Mouse (Mus musculus) adrenal gland, adult 18-20 months (tissue): ENCODE measurements around the gene Man1a2. TPM values are rescaled to one million over a fixed set of nuclear protein-coding genes. Genes with fewer than 3 reads are reported as not detected.

Experiments used
- DNase-seq, 2 experiments: peaks; one replicate each; pipeline ENCODE4 v3.0.0; 2021 to 2022; ENCODE audit warnings: low spot score in 2 of 2
- total RNA-seq, 2 experiments: library from RNA; stranded (reverse); gene quantifications; 1 replicate in 1 of 2; 2 replicates in 1 of 2; pipeline ENCODE4 v1.2.3; 2021

Man1a2 gene
- total RNA-seq, 2 experiments from 2014 or later, result 81.8 to 117 TPM

- DNase-seq, result no peak
Observed at GRCm38 (mm10) chr3:100686756-100687155, 1.5 kb upstream of the Man1a2 start.

DNA sequence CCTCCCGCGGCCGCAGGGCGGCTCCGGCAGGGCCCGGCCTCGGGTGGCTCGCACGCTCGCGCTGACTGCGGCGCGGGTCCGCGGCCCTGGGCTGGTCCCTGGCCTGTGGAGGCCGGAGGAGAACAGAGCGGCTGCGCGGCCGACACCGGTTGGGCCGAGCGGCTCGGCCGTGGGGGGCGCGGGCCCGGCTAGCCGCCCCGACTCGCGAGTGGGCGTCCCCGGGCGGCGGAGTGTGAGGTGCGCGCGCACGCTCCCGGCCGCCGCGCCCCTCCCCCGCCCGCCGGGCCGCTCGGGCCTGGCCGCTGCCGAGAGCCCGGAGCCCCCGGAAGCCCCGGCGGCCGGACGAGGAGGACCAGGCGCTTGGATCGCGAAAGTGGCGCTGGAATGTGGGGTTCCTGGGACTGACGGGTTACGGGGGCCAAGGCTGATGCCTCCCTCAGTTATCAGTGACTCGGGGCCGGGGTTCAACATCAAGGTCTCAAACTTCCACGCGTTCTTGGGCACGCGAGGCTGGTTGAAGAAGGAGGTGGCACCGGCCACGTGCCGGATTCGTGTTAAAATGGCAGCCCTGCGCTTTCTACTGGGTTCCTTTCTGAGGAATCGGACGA, 564 bp upstream of the Man1a2 start:
- DNase-seq, result peak; percentile 76 to 77

DNA sequence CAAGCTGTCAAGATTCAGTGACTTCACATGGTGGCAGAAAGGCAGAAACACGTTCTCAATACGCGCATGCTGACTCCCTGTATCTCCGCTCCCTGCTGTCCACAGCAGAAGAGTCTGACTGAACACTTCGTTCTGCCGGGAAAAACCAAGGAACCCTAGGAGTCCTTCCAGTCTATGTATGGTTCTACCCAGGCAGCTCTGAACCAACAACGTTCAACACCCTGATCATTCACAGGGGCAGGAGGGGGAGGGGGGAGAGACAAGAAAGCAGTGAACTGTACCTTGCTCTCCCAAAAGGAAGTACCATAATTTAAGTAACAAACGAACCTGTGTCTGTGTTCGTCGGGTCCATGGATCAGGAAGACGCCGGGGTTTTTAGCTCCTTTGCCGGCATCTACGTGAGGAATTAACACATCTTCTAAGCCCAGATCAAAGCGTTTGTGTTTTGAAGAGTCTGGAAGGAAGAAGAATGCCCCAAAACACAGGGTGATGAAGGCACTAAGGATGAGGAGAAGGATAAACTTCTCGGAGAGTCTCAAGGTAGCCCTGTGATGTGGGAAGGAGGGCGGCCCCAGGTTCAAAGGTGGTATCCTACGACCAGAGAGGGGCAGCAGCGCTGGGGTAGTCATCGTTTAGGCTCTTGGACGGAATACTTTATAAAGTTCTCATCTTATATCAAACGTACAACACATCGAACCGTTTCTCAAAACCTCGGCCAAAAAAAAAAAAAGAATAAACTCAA, 898 bp downstream of the Man1a2 start:
- DNase-seq, result no peak

DNA sequence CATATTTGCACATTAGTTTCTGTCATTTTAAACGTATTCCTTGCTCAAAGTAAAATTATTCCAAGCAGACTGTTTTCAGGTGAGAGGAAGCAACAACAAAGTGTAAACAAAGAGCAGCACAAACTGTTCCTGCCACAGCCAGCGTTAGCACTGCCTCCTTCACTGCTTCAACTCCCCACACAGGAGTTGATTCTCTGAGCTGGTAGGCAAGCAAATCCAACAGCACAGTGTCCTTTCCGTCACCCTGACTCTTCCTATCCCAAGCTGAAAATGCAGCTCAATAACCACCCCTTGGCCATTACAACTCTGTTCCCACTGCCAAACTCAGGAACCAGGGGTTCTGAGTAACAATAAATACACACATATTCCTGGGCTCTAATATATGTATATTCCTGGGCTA, 2.5 kb downstream of the Man1a2 start:
- no peak for DNase-seq

DNA sequence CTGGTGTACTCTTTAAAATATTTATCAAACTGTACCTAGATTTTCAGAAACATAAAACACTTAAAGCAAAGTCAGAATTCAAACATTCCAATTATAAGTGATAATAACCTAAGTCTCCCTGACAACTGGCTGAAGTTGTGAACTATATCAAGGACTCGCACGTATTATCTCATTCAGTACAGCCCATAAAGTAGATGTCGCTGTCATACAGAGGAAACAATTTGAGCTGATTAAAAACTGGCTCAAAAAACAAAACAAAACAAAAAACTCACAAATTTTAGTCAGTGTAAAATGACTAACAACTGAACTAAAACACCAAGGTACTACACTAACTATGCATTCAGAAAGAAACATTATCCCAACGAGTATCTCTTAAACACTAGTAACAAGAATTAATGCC, 3.0 kb downstream of the Man1a2 start:
- DNase-seq, result no peak

GRCm38 (mm10) chr3:100681448-100682092, 3.7 kb downstream of the Man1a2 start:
- DNase-seq, result no peak

GRCm38 (mm10) chr3:100680226-100680625, 5.1 kb downstream of the Man1a2 start:
- DNase-seq, result no peak

DNA sequence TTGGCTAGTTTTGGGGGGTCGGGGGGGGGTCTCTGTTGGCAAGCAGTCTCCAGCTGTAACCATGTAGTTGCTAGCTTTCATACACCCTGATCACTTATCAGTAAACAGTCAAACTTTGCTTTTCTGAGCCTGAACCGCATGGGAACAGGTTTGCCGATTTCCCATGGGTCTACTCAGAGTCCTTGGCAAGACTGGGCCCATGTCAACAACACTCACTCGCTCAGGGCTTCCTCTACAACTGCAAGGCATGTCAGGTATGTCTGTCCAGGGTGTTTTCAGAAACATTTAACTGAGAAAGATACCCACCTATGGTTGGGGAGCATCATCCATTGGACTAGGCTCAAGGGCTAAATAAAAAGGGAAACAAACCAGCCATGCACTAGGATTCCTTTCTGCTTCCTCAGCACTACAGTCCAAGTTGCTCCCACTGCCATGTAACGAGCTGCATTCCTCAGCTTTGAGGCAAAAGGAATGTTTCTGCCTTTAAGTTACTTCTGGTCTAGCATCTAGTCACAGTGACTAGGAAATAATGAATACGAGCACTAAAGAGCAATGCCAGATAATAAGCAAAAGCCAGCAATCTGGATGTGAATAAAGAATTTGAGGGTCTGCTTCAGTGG, 6.2 kb downstream of the Man1a2 start:
- DNase-seq, result no peak

- DNase-seq, result no peak
Observed at GRCm38 (mm10) chr3:100675146-100675545, 10.2 kb downstream of the Man1a2 start.

DNA sequence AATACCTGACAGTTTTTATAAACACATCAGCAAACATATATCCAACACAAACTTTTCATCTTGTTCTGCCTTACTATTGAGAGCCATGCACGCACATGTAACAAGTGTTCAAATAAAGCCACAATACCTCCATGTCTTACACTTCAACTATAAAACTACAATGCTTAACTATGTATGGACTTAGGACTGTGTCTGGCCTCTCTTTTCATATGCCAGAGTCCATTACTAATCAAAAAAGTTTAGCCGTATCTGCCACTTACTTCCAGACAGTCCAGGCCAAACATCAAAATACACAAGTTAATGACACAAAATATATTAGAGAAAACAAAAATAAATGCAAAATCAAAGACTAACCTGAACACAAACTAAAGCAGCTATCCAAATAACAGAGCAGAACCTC, 14.9 kb downstream of the Man1a2 start:
- no peak for DNase-seq

DNA sequence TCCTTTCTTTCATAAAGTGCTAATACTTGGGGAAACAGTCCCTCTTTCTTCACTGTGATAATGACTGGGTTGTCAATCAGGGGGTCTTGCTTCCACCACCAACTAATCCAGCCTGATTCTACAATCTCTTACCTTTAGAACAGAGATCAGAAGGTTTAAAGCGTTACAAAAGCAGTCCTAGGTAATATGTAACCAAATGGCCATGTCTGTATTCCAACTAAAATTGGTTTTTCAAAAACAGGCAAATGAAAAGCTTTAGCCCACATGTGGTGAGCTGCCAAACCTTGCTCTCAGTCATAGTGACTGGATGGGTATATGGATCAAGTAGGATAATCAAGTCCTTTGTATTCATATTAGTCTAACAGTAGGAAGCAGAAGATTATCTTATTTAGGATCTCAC, 32.0 kb downstream of the Man1a2 start:
- DNase-seq, result no peak

DNA sequence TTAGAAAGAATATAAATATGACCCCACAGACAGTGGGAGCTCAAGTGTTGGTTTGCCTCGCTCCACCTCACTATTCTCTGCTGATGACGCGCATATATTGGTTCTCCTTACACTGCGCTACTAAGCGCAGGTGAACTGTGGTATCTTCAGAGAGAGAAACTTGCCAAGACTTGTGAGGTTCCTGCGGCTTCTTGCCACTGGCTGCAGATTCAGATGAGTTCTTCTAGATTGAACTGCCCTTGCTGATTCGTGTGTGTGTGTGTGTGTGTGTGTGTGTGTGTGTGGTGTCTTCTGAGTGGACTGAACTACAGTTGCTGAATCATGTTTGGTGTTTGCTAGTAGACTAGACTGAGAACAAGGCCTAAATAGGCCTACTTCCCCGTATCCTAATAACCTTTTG, 43.7 kb downstream of the Man1a2 start:
- no peak for DNase-seq

- no peak for DNase-seq
Observed at GRCm38 (mm10) chr3:100636255-100636654, 49.0 kb downstream of the Man1a2 start.

DNA sequence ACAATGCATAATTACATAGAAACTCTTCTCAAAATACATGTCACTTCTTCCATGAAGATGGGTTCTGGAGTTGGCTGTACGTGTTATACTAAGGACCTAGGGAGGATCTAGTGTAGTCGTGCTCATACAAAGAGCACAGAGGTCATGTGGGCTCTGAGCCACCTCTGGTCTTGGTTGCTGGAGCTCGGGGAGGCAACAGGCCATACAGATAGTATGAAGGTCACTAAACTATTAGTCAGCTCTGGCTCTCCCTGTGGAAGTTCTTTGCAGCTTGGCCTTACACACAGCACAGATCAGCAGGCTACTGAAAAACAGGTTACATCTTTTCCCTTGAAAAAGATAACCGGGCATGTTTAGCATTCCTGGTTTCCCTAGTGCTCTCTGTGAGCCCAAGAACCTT, 50.5 kb downstream of the Man1a2 start:
- no peak for DNase-seq

DNA sequence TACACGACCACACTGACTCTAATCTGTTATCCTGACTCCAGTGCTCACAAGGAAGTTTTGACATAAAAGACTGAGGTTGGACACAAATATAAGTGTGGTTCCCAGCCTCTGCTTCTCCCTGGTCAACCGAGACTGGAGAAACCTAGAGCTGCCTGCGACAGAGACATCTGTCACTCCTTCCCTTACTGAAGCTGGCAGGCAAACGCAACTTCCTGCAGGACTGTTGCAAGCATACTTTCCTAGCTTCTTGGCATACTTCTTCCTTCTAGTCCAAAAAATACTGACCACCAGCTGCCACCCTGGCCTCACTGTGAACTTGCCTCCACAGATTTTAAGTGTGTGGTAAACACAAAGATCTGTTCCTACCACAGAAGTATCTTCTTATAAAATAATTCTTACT, 66.8 kb downstream of the Man1a2 start:
- no peak for DNase-seq

DNA sequence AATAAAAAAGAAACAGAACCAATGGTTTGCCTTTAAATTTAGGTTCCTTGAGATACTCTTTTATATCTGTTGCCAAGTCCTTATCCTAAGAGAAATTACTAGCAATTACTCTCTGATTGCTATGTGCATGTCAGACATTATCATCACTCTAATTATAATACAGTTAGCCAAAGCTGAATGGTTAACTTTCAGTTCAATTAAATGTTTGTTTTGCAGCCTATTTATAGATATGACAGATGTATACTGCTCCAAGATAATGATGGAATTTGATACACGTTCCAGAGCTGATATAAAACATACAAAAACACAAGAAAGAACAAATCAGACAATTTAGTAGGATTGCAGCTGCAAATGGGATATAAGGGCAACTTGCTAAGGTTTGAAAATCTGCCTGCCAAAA, 74.4 kb downstream of the Man1a2 start:
- DNase-seq, result no peak

DNA sequence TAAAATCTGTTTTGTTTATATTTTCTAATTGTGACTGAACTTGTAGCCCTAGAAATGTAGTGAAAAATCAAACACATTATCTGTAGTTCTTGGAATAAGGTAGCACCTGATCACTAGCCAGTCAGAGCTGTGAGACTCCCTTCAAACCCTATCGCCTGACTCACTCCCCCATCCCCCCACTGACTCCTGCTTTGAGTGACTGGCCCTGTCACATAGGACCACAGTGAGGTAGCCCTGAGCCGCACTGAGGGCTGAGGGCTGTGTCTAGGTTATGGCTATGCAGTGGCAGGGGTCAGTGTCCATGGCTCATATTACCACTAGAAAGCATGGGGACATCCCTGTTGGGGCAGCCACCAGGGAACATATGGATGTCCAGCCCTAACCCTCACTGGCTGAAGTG, 80.8 kb downstream of the Man1a2 start:
- no peak for DNase-seq

DNA sequence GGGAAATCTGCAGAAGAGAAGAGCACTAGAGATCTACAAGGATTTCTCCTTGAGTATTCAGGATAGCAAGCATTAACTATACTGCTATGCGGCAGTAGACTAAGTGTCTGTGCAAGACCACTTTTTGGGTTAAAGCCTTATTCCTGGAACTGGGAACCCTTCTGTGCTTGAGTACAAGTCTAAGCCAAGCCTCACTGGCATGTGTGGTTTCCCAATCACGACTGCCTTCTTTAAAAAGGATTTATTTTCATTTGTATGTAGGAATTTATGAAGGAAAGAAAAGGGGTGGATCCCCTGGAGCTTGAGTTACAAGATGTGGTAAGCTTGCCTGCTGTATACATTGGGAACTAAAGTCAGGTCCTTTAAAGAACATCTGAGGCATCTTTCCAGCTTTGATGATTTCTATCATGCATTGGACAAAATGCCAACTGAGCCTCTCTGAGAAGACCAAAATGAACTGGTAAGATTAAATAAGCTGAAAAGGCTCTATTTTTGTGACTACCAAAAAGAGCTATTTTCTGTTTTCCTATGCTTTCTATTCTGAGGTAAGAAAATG, 86.0 kb downstream of the Man1a2 start:
- DNase-seq, result no peak

DNA sequence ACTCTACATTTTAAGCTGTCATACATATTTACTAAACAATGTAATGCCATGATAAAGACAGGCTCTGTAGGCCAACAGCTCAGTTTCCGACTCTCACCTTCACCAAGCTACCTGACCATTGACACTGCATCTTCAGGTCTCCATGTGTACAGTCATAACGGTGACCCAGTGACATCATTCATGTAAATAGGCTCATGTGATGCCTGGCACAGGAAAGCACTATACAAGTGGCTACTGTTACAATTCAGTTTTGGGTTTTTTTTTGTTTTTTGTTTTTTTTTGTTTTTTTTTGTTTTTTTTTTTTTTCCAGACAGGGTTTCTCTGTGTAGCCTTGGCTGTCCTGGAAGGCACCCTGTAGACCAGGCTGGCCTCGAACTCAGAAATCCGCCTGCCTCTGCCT, 94.2 kb downstream of the Man1a2 start:
- DNase-seq, result no peak

DNA sequence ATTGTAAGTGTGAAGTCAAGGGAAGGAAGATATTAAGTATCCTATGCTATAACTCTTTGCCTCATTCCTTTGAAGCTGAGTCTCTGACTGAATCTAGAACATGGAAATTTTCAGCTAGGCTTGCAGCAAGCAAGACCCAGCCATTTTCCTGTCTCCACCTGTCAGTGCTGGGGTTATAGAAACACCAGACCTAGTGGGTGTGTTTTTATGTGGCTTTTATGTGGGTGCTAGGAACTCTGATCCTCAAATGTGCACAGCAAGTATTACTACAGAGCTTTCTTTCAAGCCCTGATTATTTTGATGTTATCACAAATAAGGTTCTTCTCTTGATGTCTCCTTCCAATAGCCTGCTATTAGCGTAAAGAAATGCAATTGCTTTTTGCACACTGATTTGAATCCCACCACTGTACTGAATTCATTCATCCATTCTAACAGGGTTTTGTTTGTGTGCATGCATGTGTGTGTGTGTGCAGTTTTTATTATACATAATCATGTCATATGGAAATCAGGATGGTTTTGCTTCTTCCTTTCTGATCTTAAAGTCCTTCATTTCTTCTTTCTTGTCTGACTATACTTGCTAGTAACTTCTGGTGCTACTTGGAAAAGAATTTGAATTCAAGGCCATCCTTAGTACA, 102.5 kb downstream of the Man1a2 start:
- no peak for DNase-seq

GRCm38 (mm10) chr3:100572571-100573183, 112.6 kb downstream of the Man1a2 start:
- no peak for DNase-seq
